Mouse (Mus musculus) hindbrain, embryonic 14.5 days (tissue): ENCODE data around the gene Kif2c. TPM values are rescaled to one million over a fixed set of nuclear protein-coding genes. Genes with fewer than 3 reads are reported as not detected.

Source experiments
- ATAC-seq: fragments of 200-750 bp; cut with Nextera tagmentation; 2 replicates; pipeline ENCODE4 v1.8.0; 2017; ENCODE audit warnings: moderate number of reproducible peaks, mild to moderate bottlenecking, moderate TSS enrichment, moderate library complexity; ENCODE audit not compliant: low FRiP score
- DNase-seq: peaks from one replicate; pipeline ENCODE4 v3.0.0-alpha.2; 2015; ENCODE audit warnings: low spot score
- H3K27ac ChIP-seq: fragments of 300-500 bp; sonication (generic); 2 replicates; pipeline ENCODE4 v1.5.1; 2014; ENCODE audit warnings: mild to moderate bottlenecking, moderate library complexity
- H3K27me3 ChIP-seq: fragments of 300-500 bp; sonication (generic); 2 replicates; pipeline ENCODE4 v1.6.1; 2014; ENCODE audit warnings: mild to moderate bottlenecking, low read length, mixed read lengths; ENCODE audit not compliant: control insufficient read depth, insufficient read depth
- H3K36me3 ChIP-seq: fragments of 300-500 bp; sonication (generic); replicated peaks from 2 replicates; pipeline ENCODE4 v1.6.1; 2014; ENCODE audit not compliant: control insufficient read depth, insufficient read depth
- H3K4me1 ChIP-seq: fragments of 300-500 bp; sonication (generic); replicated peaks from 2 replicates; pipeline ENCODE4 v1.6.1; 2014; ENCODE audit warnings: antibody characterized with exemption, low read length, mixed read lengths; ENCODE audit not compliant: control insufficient read depth, insufficient read depth
- H3K4me2 ChIP-seq: fragments of 300-500 bp; sonication (generic); replicated peaks from 2 replicates; pipeline ENCODE4 v1.6.1; 2014; ENCODE audit warnings: mild to moderate bottlenecking, moderate library complexity
- H3K4me3 ChIP-seq: fragments of 300-500 bp; sonication (generic); replicated peaks from 2 replicates; pipeline ENCODE4 v1.5.1; 2014; ENCODE audit warnings: mild to moderate bottlenecking, low read length
- H3K9ac ChIP-seq: fragments of 300-500 bp; sonication (generic); 2 replicates; pipeline ENCODE4 v1.6.1; 2014
- H3K9me3 ChIP-seq: fragments of 300-500 bp; sonication (generic); 2 replicates; pipeline ENCODE4 v1.6.1; 2016; ENCODE audit warnings: low read length; ENCODE audit not compliant: control insufficient read depth
- WGBS: fragments of 180-500 bp; shearing (Covaris S2); extraction: QIAGEN DNeasy Blood & Tissue Kit; methylation state at CpG from one replicate; pipeline ENCODE4 v1.1.7; 2014; 5-methylcytosine and 5-hydroxymethylcytosine counted together
- polyA plus RNA-seq: library from polyadenylated mRNA; unstranded; fragments of >200 nt; fragmentation: Nextera tagmentation; extraction: Ambion mirVana; gene quantifications from 2 replicates; pipeline ENCODE4 v1.2.1, GENCODE M21; 2014

The Kif2c gene
- polyA plus RNA-seq, 1 experiment from 2014 or later, result 8.6 TPM

DNA sequence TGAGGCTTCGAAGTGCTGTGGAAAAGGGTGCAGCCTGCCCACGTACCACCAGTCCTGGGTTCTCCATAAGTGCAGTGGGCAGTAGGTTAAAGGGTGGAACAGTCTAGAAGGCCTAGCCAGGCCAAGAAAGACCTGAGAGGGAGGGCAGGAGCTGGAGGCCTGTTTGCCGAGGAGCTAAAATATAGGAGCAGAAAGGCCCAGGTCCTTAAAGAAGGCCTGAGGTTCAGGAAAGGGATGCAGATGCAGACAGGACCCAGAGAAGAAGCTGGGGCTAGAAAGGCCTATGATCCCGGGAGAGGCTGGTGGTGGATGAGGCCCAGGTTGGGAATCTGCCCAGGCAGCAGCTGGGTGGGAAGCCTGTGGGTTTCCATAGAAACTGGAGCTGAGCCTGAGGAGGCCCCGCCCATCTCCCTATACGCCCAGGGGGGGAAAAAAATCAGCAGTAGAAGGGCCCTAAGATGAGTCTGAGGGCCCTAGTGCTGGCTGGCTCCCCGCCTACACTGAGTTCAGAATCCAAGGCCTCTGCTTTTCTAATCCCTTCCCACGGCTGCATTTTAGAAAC, 57.0 kb downstream of the Kif2c start, which contains the start of gene Btbd19:
Gene Btbd19 (minus strand): TSS at position 378 of the 562 bp plus-strand sequence.
- ATAC-seq (peak; percentile 22), DNase-seq (peak; percentile 66)
- peaks cover 29% of the 10 kb centered on the region for H3K36me3 ChIP-seq
- H3K27ac ChIP-seq, result peak within 1 kb of the TSS; percentile 73
- WGBS, result 28% methylated on average over 8 of the region's 8 CpGs
- no peak within 1 kb of the TSS for H3K4me3 ChIP-seq
- peak within 1 kb of the TSS; percentile 20; the same call in 1 of the 2 replicates for H3K4me2 ChIP-seq
- no peaks in the 10 kb centered on the region for H3K9me3 ChIP-seq
- peaks cover 19% of the 10 kb centered on the region for H3K4me1 ChIP-seq
- H3K9ac ChIP-seq, result peak within 1 kb of the TSS; percentile 45
- H3K27me3 ChIP-seq, result no peaks in the 10 kb centered on the region

- ATAC-seq (no peak), DNase-seq (no peak)
- H3K36me3 ChIP-seq, result peaks cover 22% of the 10 kb centered on the region
- peaks cover 24% of the 10 kb centered on the region for H3K4me1 ChIP-seq
- peak overlapping the region; percentile 73 for H3K27ac ChIP-seq
- WGBS, result 71% methylated on average over 14 of the region's 14 CpGs
- no peak overlapping the region for H3K4me3 ChIP-seq
- H3K27me3 ChIP-seq, result no peaks in the 10 kb centered on the region
- peak overlapping the region; percentile 20; the same call in 1 of the 2 replicates for H3K4me2 ChIP-seq
- H3K9me3 ChIP-seq, result no peaks in the 10 kb centered on the region
- peak overlapping the region; percentile 45 for H3K9ac ChIP-seq
These were observed 57.7 kb downstream of the Kif2c start for GRCm38 (mm10) chr4:117124518-117125347.

DNA sequence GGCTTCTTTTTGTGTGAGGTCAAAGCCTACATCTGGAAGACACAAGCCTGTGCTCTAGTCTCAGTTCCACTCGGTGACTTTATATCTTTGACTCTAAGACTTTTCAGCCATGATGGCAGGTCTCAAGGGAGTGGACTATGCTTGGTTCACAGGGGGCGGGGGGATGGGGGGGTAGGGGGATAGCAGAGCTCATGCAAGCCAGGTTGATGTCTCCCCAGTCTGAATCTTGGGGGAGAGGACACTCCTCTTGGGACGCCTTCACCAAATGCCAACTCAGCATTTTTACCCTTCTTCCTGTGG, 58.3 kb downstream of the Kif2c start:
- Histone ChIP-seq H3K27me3 (no peaks in the 10 kb centered on the region), H3K36me3 (peaks cover 17% of the 10 kb centered on the region), H3K27ac (no peak overlapping the region), H3K4me3 (no peak overlapping the region), H3K9me3 (no peaks in the 10 kb centered on the region), H3K4me2 (no peak overlapping the region), H3K4me1 (peaks cover 29% of the 10 kb centered on the region), H3K9ac (no peak overlapping the region)
- DNase-seq (no peak), ATAC-seq (no peak)
- 92% methylated on average over 3 of the region's 3 CpGs for WGBS

DNA sequence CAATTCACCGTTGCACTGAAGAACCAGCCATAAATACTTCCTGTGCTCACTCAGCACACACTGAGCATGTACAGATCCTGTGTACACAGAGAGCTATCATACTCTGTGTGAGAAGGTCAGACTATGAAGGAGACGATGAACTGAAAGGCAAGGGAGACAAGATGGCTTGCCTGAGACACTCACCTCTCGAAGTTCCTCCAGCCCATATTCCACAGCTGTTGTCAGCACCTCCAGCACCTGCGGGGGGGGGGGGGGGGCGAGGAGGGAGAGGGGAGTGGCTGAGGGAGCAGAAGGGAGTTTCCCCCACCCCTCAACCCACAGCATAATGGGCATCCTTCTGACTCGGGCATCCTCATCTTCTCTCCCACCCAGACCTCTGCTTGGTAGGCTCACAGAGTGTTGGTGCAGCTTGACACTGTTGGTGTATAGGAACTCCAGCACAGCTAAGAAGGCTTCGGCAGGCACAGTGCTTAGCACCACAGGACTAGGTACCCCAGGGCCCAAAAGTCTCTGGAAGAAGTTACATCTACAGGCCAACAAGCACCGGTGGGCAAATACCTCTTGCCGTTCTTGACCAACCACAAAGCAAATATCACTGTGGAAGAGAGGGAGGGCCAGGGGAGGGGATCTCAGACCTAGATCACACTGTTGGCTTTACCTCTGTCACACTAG, 58.8 kb downstream of the Kif2c start:
- no peak overlapping the region for H3K4me2 ChIP-seq
- ATAC-seq (no peak), DNase-seq (no peak)
- no peaks in the 10 kb centered on the region for H3K9me3 ChIP-seq
- 82% methylated on average over 9 of the region's 9 CpGs for WGBS
- peaks cover 12% of the 10 kb centered on the region for H3K36me3 ChIP-seq
- H3K4me3 ChIP-seq, result no peak overlapping the region
- H3K27me3 ChIP-seq, result no peaks in the 10 kb centered on the region
- no peak overlapping the region for H3K9ac ChIP-seq
- no peak overlapping the region for H3K27ac ChIP-seq
- peaks cover 29% of the 10 kb centered on the region for H3K4me1 ChIP-seq

- Histone ChIP-seq H3K9me3 (no peaks in the 10 kb centered on the region), H3K27me3 (no peaks in the 10 kb centered on the region), H3K27ac (no peak overlapping the region), H3K9ac (no peak overlapping the region), H3K4me2 (no peak overlapping the region), H3K4me3 (no peak overlapping the region), H3K4me1 (peaks cover 29% of the 10 kb centered on the region), H3K36me3 (no peaks in the 10 kb centered on the region)
- 89% methylated on average over 4 of the region's 4 CpGs for WGBS
- no peak for ATAC-seq
- no peak for DNase-seq
These were observed 60.2 kb downstream of the Kif2c start for GRCm38 (mm10) chr4:117122209-117122608.

- Histone ChIP-seq H3K9me3 (no peaks in the 10 kb centered on the region), H3K4me1 (peaks cover 26% of the 10 kb centered on the region), H3K4me2 (peak overlapping the region; percentile 100), H3K36me3 (peaks cover 2% of the 10 kb centered on the region; the same call in 1 of the 2 replicates), H3K4me3 (peak overlapping the region; percentile 76), H3K27ac (peak overlapping the region; percentile 95), H3K9ac (peak overlapping the region; percentile 83), H3K27me3 (no peaks in the 10 kb centered on the region)
- DNase-seq (peak; percentile 91), ATAC-seq (peak; percentile 95)
- WGBS, result under 1% methylated on average over 69 of the region's 69 CpGs
These were observed 61.7 kb downstream of the Kif2c start for GRCm38 (mm10) chr4:117120445-117121414.

- Histone ChIP-seq H3K4me3 (peak overlapping the region; percentile 76), H3K27me3 (no peaks in the 10 kb centered on the region), H3K27ac (peak overlapping the region; percentile 95), H3K9ac (peak overlapping the region; percentile 83), H3K4me2 (peak overlapping the region; percentile 100), H3K4me1 (peaks cover 19% of the 10 kb centered on the region), H3K9me3 (no peaks in the 10 kb centered on the region), H3K36me3 (peaks cover 7% of the 10 kb centered on the region; the same call in 1 of the 2 replicates)
- DNase-seq, result no peak
- 7% methylated on average over 10 of the region's 10 CpGs for WGBS
- no peak for ATAC-seq
These were observed 62.4 kb downstream of the Kif2c start for GRCm38 (mm10) chr4:117120052-117120444.

- ATAC-seq (no peak), DNase-seq (no peak)
- H3K27me3 ChIP-seq, result no peaks in the 10 kb centered on the region
- peak overlapping the region; percentile 100 for H3K4me2 ChIP-seq
- 81% methylated on average over 5 of the region's 5 CpGs for WGBS
- H3K4me1 ChIP-seq, result peaks cover 15% of the 10 kb centered on the region
- peaks cover 9% of the 10 kb centered on the region; the same call in 1 of the 2 replicates for H3K36me3 ChIP-seq
- peak overlapping the region; percentile 76 for H3K4me3 ChIP-seq
- H3K9me3 ChIP-seq, result no peaks in the 10 kb centered on the region
- H3K9ac ChIP-seq, result peak overlapping the region; percentile 83
- peak overlapping the region; percentile 95 for H3K27ac ChIP-seq
These were observed 62.8 kb downstream of the Kif2c start for GRCm38 (mm10) chr4:117119636-117120035.
